9 mouse cellular contexts compared by ENCODE assay signal in the genomic region with DNA sequence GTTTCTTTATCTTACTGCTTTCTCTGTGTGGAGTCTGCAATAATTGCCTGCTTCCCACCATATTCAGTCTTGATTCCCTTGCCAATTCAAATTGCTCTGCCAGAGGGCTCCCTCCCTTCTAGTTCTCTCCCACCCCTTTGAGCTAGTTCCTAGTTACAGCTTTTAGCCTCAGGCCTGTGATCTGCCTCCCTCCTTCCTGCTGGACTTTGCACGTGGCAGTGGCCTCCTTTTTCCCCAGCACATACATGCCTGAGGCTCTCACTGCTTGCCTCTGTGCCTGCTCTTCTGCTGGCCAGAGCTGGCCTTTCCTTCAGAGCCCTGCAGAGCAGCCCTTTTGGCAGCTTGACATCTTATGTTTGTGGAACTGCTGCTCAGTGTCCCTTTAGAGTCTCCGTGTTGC. TPM values are rescaled to one million over a fixed set of nuclear protein-coding genes. Genes with fewer than 3 reads are reported as not detected.
DNase-seq lines count a peak whose midpoint lies in the region; ATAC-seq and TF ChIP-seq lines count a peak whose summit lies in the region.
"Had no signal": no experiment of that assay in that cellular context is flagged by ENCODE, and none has a peak within 500 bp of the region (broad histone marks: within the 10 kb centered on the region; RNA-seq: fewer than 3 reads in every experiment).

No protein-coding gene starts in this region.

- H3K27me3 ChIP-seq in heart, embryonic 10.5 days (ENCODE audit: insufficient read depth, poor library complexity, severe bottlenecking), result no peaks in the 10 kb centered on the region
- no peaks in the 10 kb centered on the region for H3K27me3 ChIP-seq in lung, postnatal 0 days (replicated peaks; ENCODE audit: insufficient read depth, low read length)
- no peaks in the 10 kb centered on the region for H3K27me3 ChIP-seq in limb, embryonic 12.5 days

- no peak overlapping the region for H3K9ac ChIP-seq in lung, postnatal 0 days (replicated peaks; ENCODE audit: low read depth)
- H3K9ac ChIP-seq in limb, embryonic 12.5 days (replicated peaks), result no peak overlapping the region

- peaks cover 14% of the 10 kb centered on the region; the same call in 1 of the 2 replicates for H3K36me3 ChIP-seq in heart, embryonic 10.5 days
- H3K36me3 ChIP-seq in lung, postnatal 0 days (ENCODE audit: insufficient read depth, low read length), result no peaks in the 10 kb centered on the region
- peaks cover 10% of the 10 kb centered on the region; the same call in 1 of the 2 replicates for H3K36me3 ChIP-seq in limb, embryonic 12.5 days

- no peak overlapping the region for H3K4me2 ChIP-seq in lung, postnatal 0 days (replicated peaks; ENCODE audit: low read depth, low read length)
- no peak overlapping the region for H3K4me2 ChIP-seq in limb, embryonic 12.5 days

- no peaks in the 10 kb centered on the region for H3K4me1 ChIP-seq in heart, embryonic 10.5 days
- no peaks in the 10 kb centered on the region; the same call in 1 of the 2 replicates for H3K4me1 ChIP-seq in lung, postnatal 0 days (ENCODE audit: insufficient read depth, low read depth, low read length)
- H3K4me1 ChIP-seq in limb, embryonic 12.5 days (replicated peaks), result peaks cover 11% of the 10 kb centered on the region

- WGBS in heart, embryonic 10.5 days, result 42% methylated on average over 2 of the region's 2 CpGs
- 38% methylated on average over 2 of the region's 2 CpGs for WGBS in lung, postnatal 0 days
- WGBS in limb, embryonic 12.5 days, result 43% methylated on average over 2 of the region's 2 CpGs

- no peak overlapping the region for H3K27ac ChIP-seq in heart, embryonic 10.5 days
- H3K27ac ChIP-seq in lung, postnatal 0 days (ENCODE audit: low read length), result no peak overlapping the region
- H3K27ac ChIP-seq in limb, embryonic 12.5 days, result peak overlapping the region; percentile 64; the same call in 1 of the 2 replicates
- H3K27ac ChIP-seq: heart, adult 2 months had no signal

- no peak for ATAC-seq in lung, postnatal 0 days
- ATAC-seq in limb, embryonic 12.5 days (ENCODE audit: insufficient number of reproducible peaks, insufficient read depth, low FRiP score, low TSS enrichment, low read depth), result no peak
- no peak for ATAC-seq in CD4-positive, CD25-positive, alpha-beta regulatory T cell, adult 4 months

- TF ChIP-seq CTCF in lung, postnatal 0 days (IDR thresholded peaks at IDR 0.05), result no peak

- no peaks in the 10 kb centered on the region for H3K9me3 ChIP-seq in heart, embryonic 10.5 days
- H3K9me3 ChIP-seq in lung, postnatal 0 days (ENCODE audit: low read length), result no peaks in the 10 kb centered on the region
- H3K9me3 ChIP-seq in limb, embryonic 12.5 days, result no peaks in the 10 kb centered on the region

- DNase-seq in heart, adult 11 months, result peak; percentile 88
- DNase-seq in heart, embryonic 10.5 days (ENCODE audit: low spot score), result no peak
- peak; percentile 54 for DNase-seq in lung, postnatal 10 days
- no peak for DNase-seq in lung, postnatal 0 days (ENCODE audit: low spot score)
- peak; percentile 56 for DNase-seq in cerebellum, adult 9-10 months
- DNase-seq in right cerebral cortex, postnatal 25 days, result no peak
- DNase-seq: heart, adult 2 months had no signal

- H3K4me3 ChIP-seq in heart, embryonic 10.5 days, result no peak overlapping the region
- no peak overlapping the region for H3K4me3 ChIP-seq in lung, postnatal 0 days (ENCODE audit: low read depth, low read length)
- no peak overlapping the region for H3K4me3 ChIP-seq in limb, embryonic 12.5 days (replicated peaks)
- H3K4me3 ChIP-seq: heart, adult 2 months had no signal

- TF ChIP-seq EP300 in lung, postnatal 0 days (IDR thresholded peaks at IDR 0.05), result no peak

RNA-seq across cellular contexts. Expression of gene Ttll5, which starts 38.1 kb away (rescaled TPM):
- 14.9 and 18.1 TPM in 2 replicates for polyA plus RNA-seq in heart, embryonic 10.5 days (2016; fragmentation: Nextera tagmentation; extraction: Ambion mirVana)
- 4.9 and 6.4 TPM in 2 replicates for polyA plus RNA-seq in lung, postnatal 0 days (2015; fragmentation: Nextera tagmentation; extraction: Ambion mirVana)
- polyA plus RNA-seq in limb, embryonic 12.5 days (2016; fragmentation: Nextera tagmentation; extraction: Ambion mirVana), result 14.7 and 17.4 TPM in 2 replicates
- 10 to 100 TPM in 1 of 2 experiments, 1 to 10 TPM in 1; 8.3 to 11.0 TPM for polyA plus RNA-seq in CD4-positive, CD25-positive, alpha-beta regulatory T cell, adult 4 months (2017; shearing (Covaris generic))

RNA-seq across cellular contexts. Expression of gene Erg28, which starts 38.2 kb away (rescaled TPM):
- polyA plus RNA-seq in heart, embryonic 10.5 days (2016; fragmentation: Nextera tagmentation; extraction: Ambion mirVana), result 109 and 114 TPM in 2 replicates
- 76.5 and 80.8 TPM in 2 replicates for polyA plus RNA-seq in lung, postnatal 0 days (2015; fragmentation: Nextera tagmentation; extraction: Ambion mirVana)
- 96.8 and 101 TPM in 2 replicates for polyA plus RNA-seq in limb, embryonic 12.5 days (2016; fragmentation: Nextera tagmentation; extraction: Ambion mirVana)
- 100 to 1,000 TPM; 140 to 169 TPM for polyA plus RNA-seq in CD4-positive, CD25-positive, alpha-beta regulatory T cell, adult 4 months (2017; shearing (Covaris generic))

Comparison
In these comparisons a context has a peak if more than half of its experiments do, and no peak if none do; other contexts are left out.
1. DNase-seq: peak in heart, adult 11 months (single experiment), lung, postnatal 10 days (single experiment) and cerebellum, adult 9-10 months (single experiment); none in heart, embryonic 10.5 days (single experiment), lung, postnatal 0 days (single experiment) and right cerebral cortex, postnatal 25 days (single experiment).